Mouse (Mus musculus) inflammation-experienced regulatory T-cells, adult 6 months (primary cell): ENCODE data around the gene Abcd4. TPM values are rescaled to one million over a fixed set of nuclear protein-coding genes. Genes with fewer than 3 reads are reported as not detected.

Experiments used
- ATAC-seq: one replicate; pipeline ENCODE4 v1.8.0; 2017
- polyA plus RNA-seq, 3 experiments: library from polyadenylated mRNA; unstranded; fragments of 100-300 nt; shearing (Covaris generic); gene quantifications; one replicate each; pipeline ENCODE4 v1.2.1; 2017

Gene Abcd4
- polyA plus RNA-seq, 3 experiments from 2014 or later = 7.1 to 11.4 (median 11.1) TPM

DNA sequence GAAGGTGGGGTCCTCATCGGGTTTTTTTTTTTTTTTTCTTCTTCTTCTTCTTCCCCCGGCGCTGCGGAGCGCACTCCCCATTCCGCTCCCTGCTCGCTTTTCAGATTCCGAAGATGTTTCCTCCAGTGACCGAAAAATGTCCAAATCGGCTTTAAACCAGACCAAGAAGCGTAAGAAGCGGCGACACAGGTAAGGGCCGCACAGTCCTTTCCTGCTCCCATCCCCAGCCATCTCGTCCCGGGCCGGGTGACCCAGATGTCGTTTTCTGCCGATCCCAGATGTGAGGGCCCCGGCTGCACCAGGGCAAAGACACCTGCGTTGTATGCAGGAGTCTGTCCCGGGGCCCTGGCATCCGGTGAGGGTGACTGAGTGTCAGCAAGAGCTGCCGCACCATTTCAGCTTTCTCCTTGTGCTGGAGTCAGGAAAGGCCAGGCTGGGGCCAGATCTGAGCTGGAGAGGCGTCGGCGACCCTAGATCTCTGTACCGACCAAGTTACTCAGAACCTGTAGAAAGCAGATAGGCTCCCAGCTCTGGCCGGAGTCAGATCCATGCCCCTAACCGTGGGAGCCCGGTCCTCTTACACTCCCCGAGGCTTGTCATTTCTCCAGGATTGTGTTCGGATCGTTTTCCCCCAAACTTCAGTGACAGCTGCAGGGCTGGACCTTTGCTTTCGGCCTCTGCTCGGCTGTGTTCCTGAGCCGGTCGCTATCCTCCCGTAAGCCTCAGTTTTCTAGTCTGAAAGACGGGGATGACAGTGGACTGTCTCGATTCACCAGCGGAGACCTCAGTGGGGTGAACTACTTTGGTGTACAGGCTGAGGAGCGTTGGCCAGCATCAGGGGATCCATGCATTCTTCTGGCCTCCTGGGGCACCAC lies 45.5 kb downstream of the Abcd4 start:
- no peak for ATAC-seq

- ATAC-seq = no peak
Observed at GRCm38 (mm10) chr12:84570694-84571415, 46.4 kb downstream of the Abcd4 start.

GRCm38 (mm10) chr12:84569976-84570693 lies 47.1 kb downstream of the Abcd4 start:
- no peak for ATAC-seq

DNA sequence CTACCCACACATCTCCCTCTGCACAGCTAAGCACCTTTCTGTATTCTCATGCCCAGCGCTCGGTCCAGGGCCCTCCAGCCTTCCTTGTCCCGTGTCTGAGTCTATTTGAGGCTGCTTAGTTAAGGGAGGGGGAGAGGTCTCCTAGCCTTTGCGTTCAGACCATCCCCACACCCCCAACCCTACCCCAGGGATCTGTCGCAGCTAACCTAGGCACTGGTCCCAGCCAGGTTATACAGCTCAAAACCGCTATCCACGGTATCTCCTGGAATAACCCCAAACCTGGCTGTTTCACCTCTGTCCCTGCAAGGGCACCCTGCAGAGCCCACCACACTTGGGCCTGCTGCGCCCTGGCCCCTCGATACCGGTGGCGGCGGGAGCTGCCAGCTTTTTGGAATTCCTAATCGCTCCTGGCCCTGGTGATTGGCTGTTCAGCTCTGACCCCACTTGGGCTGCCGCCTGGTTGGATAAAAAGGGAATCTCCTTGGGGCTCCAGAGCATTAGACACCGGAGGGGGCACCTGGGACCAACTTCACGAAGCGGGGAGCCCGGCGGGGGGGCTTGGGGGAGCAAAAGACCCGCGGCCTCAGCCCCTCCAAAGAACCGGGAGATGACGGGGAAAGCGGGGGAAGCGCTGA lies 47.8 kb downstream of the Abcd4 start, which contains the start of gene Vsx2:
Gene Vsx2, plus strand, starts transcription at position 427 of the 635 bp plus-strand sequence.
- ATAC-seq = no peak

DNA sequence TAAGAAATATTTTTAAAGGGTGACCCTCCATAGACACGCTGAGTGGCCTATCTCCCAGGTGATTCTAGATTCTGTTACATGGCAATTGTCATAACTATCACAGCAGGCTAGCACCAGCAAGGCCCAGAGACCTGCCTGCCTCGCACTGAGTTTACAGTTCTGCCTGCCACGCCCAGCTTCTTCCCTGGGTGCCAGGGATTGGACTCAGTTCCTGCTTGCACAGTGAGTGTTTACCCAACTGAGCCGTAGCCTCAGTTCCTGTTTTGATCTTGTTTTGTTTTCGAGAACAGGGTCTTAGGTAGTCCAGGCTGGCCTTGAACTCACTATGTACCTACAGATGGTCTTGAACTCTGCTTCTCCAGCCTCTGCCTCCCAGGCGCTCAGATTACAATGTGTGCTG lies 49.6 kb downstream of the Abcd4 start:
- no peak for ATAC-seq

GRCm38 (mm10) chr12:84562558-84562957 lies 54.7 kb downstream of the Abcd4 start:
- no peak for ATAC-seq

GRCm38 (mm10) chr12:84555218-84555617 lies 62.0 kb downstream of the Abcd4 start:
- no peak for ATAC-seq

Other genes starting within 250 kb of the Abcd4 start
- 10 to 100 TPM; 22.4 to 28.4 (median 24.5) TPM for gene Entpd5, start 208.4 kb downstream of the Abcd4 start, polyA plus RNA-seq
- gene Bbof1, start 208.3 kb downstream of the Abcd4 start, polyA plus RNA-seq = under 1 TPM; 0.30 to 0.69 (median 0.60) TPM
- gene Rnf113a2, start 200.2 kb downstream of the Abcd4 start, polyA plus RNA-seq = 10 to 100 TPM; 31.0 to 35.6 (median 31.9) TPM
- 10 to 100 TPM in 2 of 3 experiments, 1 to 10 TPM in 1; 3.9 to 17.8 (median 16.4) TPM for gene Aldh6a1, start 166.4 kb downstream of the Abcd4 start, polyA plus RNA-seq
- 10 to 100 TPM; 25.6 to 29.4 (median 25.6) TPM for gene Lin52, start 166.0 kb downstream of the Abcd4 start, polyA plus RNA-seq
- gene Vsx2, start 47.7 kb downstream of the Abcd4 start, polyA plus RNA-seq = not detected
- not detected for gene Vrtn, start 23.6 kb upstream of the Abcd4 start, polyA plus RNA-seq
- gene Syndig1l, start 81.4 kb upstream of the Abcd4 start, polyA plus RNA-seq = not detected
- 100 to 1,000 TPM; 121 to 184 (median 148) TPM for gene Npc2, start 155.7 kb upstream of the Abcd4 start, polyA plus RNA-seq
- gene Isca2, start 155.8 kb upstream of the Abcd4 start, polyA plus RNA-seq = 100 to 1,000 TPM; 101 to 138 (median 130) TPM